Mouse (Mus musculus): Measurements from ENCODE around the gene Lefty1.
"Not testable (repeated sequence)": the region's sequence is repeated elsewhere in the genome, so short reads cannot be mapped to it uniquely, and the experiment has no call there.

DNA sequence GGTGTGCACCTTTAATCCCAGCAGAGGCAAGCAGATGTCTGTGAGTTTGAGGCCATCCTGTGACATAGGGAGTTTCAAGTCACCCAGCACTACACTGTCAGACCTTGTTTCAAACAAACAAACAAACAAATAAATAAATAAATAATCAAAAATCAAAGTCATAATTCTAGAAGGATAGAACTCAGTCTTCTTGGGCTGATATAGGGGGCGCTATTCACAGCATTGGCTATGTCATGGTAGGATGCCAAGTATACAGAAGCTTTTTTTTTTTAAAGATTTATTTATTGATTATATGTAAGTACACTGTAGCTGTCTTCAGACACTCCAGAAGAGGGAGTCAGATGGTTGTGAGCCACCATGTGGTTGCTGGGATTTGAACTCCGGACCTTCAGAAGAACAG lies 4.0 kb downstream of the Lefty1 start:
- TF ChIP-seq POLR2A (IDR thresholded peaks at IDR 0.05; ENCODE audit: low read depth, low read length); CTCF (IDR thresholded peaks at IDR 0.05; ENCODE audit: borderline replicate concordance, insufficient read depth, low read length): not testable (repeated sequence)

Data from embryonic fibroblast, embryonic 13.5 days (primary cell).